Mouse (Mus musculus) forebrain, postnatal 0 days (tissue): ENCODE data around the gene Rps6kb2. TPM values are rescaled to one million over a fixed set of nuclear protein-coding genes. Genes with fewer than 3 reads are reported as not detected.

Experiments
- ATAC-seq: fragments of 200-750 bp; cut with Nextera tagmentation; 2 replicates; pipeline ENCODE4 v1.8.0; 2017; ENCODE audit warnings: mild to moderate bottlenecking, moderate library complexity
- DNase-seq: peaks from one replicate; pipeline ENCODE4 v3.0.0-alpha.2; 2015
- H3K27ac ChIP-seq: fragments of 300-500 bp; sonication (generic); 2 replicates; pipeline ENCODE4 v1.5.1; 2014; ENCODE audit warnings: low read depth, mild to moderate bottlenecking, antibody characterized with exemption, low read length, moderate library complexity, mixed read lengths
- H3K27me3 ChIP-seq: fragments of 300-500 bp; sonication (generic); 2 replicates; pipeline ENCODE4 v1.6.1; 2014; ENCODE audit warnings: mild to moderate bottlenecking, low read length, mixed read lengths; ENCODE audit not compliant: insufficient read depth
- H3K36me3 ChIP-seq: fragments of 300-500 bp; sonication (generic); 2 replicates; pipeline ENCODE4 v1.6.1; 2014; ENCODE audit warnings: mild to moderate bottlenecking, moderate library complexity; ENCODE audit not compliant: insufficient read depth
- H3K4me1 ChIP-seq: fragments of 300-500 bp; sonication (generic); 2 replicates; pipeline ENCODE4 v1.6.1; 2014; ENCODE audit warnings: antibody characterized with exemption; ENCODE audit not compliant: insufficient read depth
- H3K4me2 ChIP-seq: fragments of 300-500 bp; sonication (generic); 2 replicates; pipeline ENCODE4 v1.6.1; 2014; ENCODE audit warnings: low read depth, mild to moderate bottlenecking, moderate library complexity
- H3K4me3 ChIP-seq: fragments of 300-500 bp; sonication (generic); 2 replicates; pipeline ENCODE4 v1.5.1; 2014; ENCODE audit warnings: low read depth, low read length, mixed read lengths
- H3K9ac ChIP-seq: fragments of 300-500 bp; sonication (generic); 2 replicates; pipeline ENCODE4 v1.6.1; 2014; ENCODE audit warnings: mild to moderate bottlenecking
- H3K9me3 ChIP-seq: fragments of 300-500 bp; sonication (generic); 2 replicates; pipeline ENCODE4 v1.6.1; 2016; ENCODE audit warnings: low read length
- CTCF ChIP-seq: sonication (generic); IDR thresholded peaks from 2 replicates; pipeline ENCODE4 v1.5.1; 2016; ENCODE audit warnings: antibody characterized with exemption, control low read depth, low read depth
- WGBS: fragments of 180-500 bp; shearing (Covaris S2); extraction: QIAGEN DNeasy Blood & Tissue Kit; methylation state at CpG from one replicate; pipeline ENCODE4 v1.1.7; 2014; 5-methylcytosine and 5-hydroxymethylcytosine counted together
- polyA plus RNA-seq: library from polyadenylated mRNA; unstranded; fragments of >200 nt; fragmentation: Nextera tagmentation; extraction: Ambion mirVana; gene quantifications from 2 replicates; pipeline ENCODE4 v1.2.1, GENCODE M21; 2015
- total RNA-seq: library from RNA; depleted of rRNA; stranded (reverse); fragments of >200 nt; gene quantifications from 2 replicates; pipeline ENCODE4 v1.2.3, GENCODE M21; 2014

Gene Rps6kb2
- total and polyA plus RNA-seq, 2 experiments from 2014 or later, result 33.5 to 55.5 TPM

DNA sequence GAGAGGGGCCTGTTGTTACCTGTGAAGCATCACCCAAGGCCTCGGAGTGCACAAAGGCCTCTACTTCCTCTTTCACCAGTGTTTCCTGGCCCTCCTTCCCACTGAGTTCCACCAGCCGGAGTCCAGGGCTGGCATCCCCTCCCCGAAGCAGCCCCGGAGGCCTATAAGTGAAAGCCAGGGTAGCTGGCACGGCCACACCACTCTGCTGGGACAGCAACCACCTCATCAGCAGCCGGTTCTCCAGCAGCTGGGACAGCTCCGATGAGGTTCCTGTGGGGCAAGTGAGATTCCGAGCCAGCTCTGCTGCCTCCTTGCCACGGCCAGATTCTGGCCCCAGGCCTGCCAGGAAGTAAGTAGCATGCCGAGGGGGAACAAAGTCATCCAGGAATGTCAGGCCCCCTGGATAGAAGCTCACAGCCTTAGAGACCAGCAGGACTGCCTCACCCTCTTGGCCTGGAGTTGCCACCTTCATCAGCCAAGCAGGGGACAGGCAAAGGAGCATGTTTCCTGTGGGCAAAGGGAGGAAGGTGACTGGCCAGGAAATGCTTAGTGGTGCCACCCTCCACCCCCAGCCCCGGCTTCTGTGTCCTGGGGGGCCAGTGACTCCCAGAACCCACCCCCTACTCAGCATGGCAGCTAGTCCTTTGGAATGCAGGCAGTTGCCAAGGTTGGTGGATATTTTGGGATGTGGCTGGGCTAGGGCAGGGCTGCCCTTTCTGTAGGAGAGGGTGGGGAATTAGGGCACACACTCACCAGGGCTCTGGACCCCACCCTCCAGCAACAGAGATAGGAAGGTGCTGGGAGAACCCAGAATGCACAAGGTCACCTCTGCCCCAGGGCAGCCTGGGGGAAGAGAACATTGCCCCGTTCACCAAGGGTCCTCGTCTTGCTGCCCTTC is 8.5 kb upstream of the Rps6kb2 start:
- DNase-seq (no peak), ATAC-seq (no peak)
- H3K9ac ChIP-seq, result no peak overlapping the region
- WGBS, result 75% methylated on average over 13 of the region's 13 CpGs
- no peak overlapping the region for H3K4me2 ChIP-seq
- no peak for TF ChIP-seq CTCF
- H3K27ac ChIP-seq, result no peak overlapping the region
- H3K9me3 ChIP-seq, result no peaks in the 10 kb centered on the region
- H3K27me3 ChIP-seq, result no peaks in the 10 kb centered on the region
- peaks cover 7% of the 10 kb centered on the region for H3K4me1 ChIP-seq
- H3K4me3 ChIP-seq, result no peak overlapping the region
- H3K36me3 ChIP-seq, result no peaks in the 10 kb centered on the region

DNA sequence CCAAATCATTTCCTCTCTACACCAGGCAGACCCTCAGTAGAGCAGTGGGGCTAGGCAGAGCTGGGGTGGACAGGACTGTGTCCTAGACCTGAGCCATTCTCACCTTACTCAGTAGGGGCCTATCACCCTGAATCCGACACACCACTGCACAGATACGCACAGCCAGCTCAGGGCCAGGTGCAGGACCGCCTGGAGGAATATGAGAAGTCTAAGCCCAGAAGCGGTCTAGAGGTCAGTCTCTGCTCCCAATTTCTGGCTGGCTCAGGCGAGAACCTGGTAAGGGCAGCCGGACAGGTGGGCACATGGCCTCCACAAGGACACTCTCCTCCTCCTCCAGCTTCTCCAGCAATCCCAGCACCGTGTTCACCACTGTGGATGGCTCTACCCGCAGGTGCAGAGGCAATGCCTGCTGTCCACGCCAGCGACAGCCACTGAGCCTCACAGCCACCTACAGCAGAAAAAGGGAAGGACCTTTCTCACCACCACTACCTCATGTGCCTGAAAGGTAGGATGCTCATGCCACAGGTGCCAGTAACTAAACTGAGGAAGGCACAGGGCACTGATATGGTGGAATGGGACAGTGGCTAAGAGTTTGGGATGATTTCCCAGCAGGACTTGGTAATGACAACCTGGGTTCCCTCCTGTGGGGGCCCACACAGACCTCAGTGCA is 7.7 kb upstream of the Rps6kb2 start:
- Histone ChIP-seq H3K9me3 (no peaks in the 10 kb centered on the region), H3K4me3 (no peak overlapping the region), H3K27me3 (no peaks in the 10 kb centered on the region), H3K36me3 (no peaks in the 10 kb centered on the region), H3K9ac (no peak overlapping the region), H3K27ac (0 out of 2 replicates have a peak overlapping the region, but pooled peaks have one; percentile 92), H3K4me1 (peaks cover 7% of the 10 kb centered on the region), H3K4me2 (no peak overlapping the region)
- 92% methylated on average over 10 of the region's 10 CpGs for WGBS
- no peak for DNase-seq
- TF ChIP-seq CTCF, result 0 out of 2 replicates have a peak, but pooled peaks have one; percentile 3
- no peak for ATAC-seq

GRCm38 (mm10) chr19:4169810-4170209 is 6.7 kb upstream of the Rps6kb2 start:
- 10% methylated on average over 27 of the region's 27 CpGs for WGBS
- H3K36me3 ChIP-seq, result no peaks in the 10 kb centered on the region
- peaks cover 7% of the 10 kb centered on the region for H3K4me1 ChIP-seq
- H3K4me2 ChIP-seq, result peak overlapping the region; percentile 90
- H3K9me3 ChIP-seq, result no peaks in the 10 kb centered on the region
- peak overlapping the region; percentile 92 for H3K27ac ChIP-seq
- no peak for TF ChIP-seq CTCF
- H3K9ac ChIP-seq, result peak overlapping the region; percentile 76
- DNase-seq (no peak), ATAC-seq (peak; percentile 30)
- H3K27me3 ChIP-seq, result no peaks in the 10 kb centered on the region
- peak overlapping the region; percentile 46 for H3K4me3 ChIP-seq

GRCm38 (mm10) chr19:4169378-4169784 is 6.2 kb upstream of the Rps6kb2 start:
- peak; percentile 99 for TF ChIP-seq CTCF
- no peaks in the 10 kb centered on the region for H3K36me3 ChIP-seq
- peak overlapping the region; percentile 46 for H3K4me3 ChIP-seq
- H3K9me3 ChIP-seq, result no peaks in the 10 kb centered on the region
- no peaks in the 10 kb centered on the region for H3K27me3 ChIP-seq
- DNase-seq (peak; percentile 99), ATAC-seq (peak; percentile 97)
- WGBS, result 0% methylated on average over 43 of the region's 43 CpGs
- peak overlapping the region; percentile 76 for H3K9ac ChIP-seq
- peak overlapping the region; percentile 90 for H3K4me2 ChIP-seq
- peak overlapping the region; percentile 92 for H3K27ac ChIP-seq
- H3K4me1 ChIP-seq, result peaks cover 7% of the 10 kb centered on the region

DNA sequence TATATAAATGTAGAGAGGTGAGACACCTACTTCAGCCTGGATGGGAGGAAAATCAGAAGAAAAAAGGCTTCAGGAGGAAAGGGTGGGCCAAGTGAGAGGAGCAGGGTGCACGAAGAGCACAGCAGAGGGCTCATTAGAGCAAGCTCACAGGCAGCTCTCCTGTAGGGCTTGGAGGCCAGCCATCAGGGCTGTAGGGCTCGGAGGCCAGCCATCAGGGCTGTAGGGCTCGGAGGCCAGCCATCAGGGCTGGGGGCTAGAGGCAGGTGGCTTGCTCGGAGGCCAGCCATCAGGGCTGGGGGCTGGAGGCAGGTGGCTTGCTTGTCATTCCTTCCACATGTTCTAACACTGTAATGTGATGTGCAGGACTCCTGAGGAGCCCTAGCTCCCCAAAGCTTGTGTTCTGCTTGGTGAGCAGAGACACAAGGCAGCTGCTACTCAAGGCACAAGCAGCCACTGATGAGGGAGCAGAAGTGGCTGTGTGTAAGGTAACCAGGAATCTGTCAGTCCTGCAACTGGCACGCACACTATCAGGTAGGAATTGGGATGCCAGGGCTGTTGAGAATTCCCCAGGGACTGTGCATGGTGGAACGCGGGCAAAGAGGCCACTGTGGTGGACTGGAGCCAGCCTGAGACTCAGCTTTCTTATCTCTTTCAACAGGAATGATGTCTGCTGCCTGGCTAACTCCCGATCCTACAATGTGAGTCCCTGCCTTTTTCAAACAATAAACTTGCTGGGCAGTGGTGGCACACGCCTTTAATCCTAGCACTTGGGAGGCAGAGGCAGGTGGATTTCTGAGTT is 3.7 kb upstream of the Rps6kb2 start:
- H3K27me3 ChIP-seq, result no peaks in the 10 kb centered on the region
- peaks cover 18% of the 10 kb centered on the region for H3K4me1 ChIP-seq
- WGBS, result 74% methylated on average over 9 of the region's 9 CpGs

GRCm38 (mm10) chr19:4164721-4165120 is 1.6 kb upstream of the Rps6kb2 start:
- Histone ChIP-seq H3K9ac (no peak overlapping the region), H3K4me1 (peaks cover 12% of the 10 kb centered on the region), H3K4me3 (no peak overlapping the region), H3K36me3 (peaks cover 14% of the 10 kb centered on the region), H3K27me3 (no peaks in the 10 kb centered on the region), H3K27ac (no peak overlapping the region), H3K4me2 (no peak overlapping the region), H3K9me3 (no peaks in the 10 kb centered on the region)
- 83% methylated on average over 2 of the region's 2 CpGs for WGBS
- ATAC-seq (no peak), DNase-seq (no peak)
- TF ChIP-seq CTCF, result no peak

More for the DNA sequence above, 3.7 kb upstream of the Rps6kb2 start:
- ATAC-seq, result no peak
- no peaks in the 10 kb centered on the region for H3K9me3 ChIP-seq
- no peaks in the 10 kb centered on the region for H3K36me3 ChIP-seq
- no peak overlapping the region for H3K9ac ChIP-seq
- TF ChIP-seq CTCF, result no peak
- H3K4me2 ChIP-seq, result no peak overlapping the region
- H3K4me3 ChIP-seq, result no peak overlapping the region
- DNase-seq, result no peak
- H3K27ac ChIP-seq, result no peak overlapping the region
